Mouse (Mus musculus) urinary bladder, adult 2 months (tissue): ENCODE data around the gene Srcin1. TPM values are rescaled to one million over a fixed set of nuclear protein-coding genes. Genes with fewer than 3 reads are reported as not detected.

ENCODE experiments used
- DNase-seq: peaks from one replicate; pipeline ENCODE4 v3.0.0; 2022; ENCODE audit warnings: low spot score
- polyA plus RNA-seq: library from polyadenylated mRNA; depleted of rRNA; stranded (reverse); fragments of >200 nt; gene quantifications from 2 replicates; pipeline ENCODE4 v1.2.3, GENCODE M21; 2012; rRNA removed

Srcin1 gene
- polyA plus RNA-seq, 1 experiment = 1.4 TPM

DNA sequence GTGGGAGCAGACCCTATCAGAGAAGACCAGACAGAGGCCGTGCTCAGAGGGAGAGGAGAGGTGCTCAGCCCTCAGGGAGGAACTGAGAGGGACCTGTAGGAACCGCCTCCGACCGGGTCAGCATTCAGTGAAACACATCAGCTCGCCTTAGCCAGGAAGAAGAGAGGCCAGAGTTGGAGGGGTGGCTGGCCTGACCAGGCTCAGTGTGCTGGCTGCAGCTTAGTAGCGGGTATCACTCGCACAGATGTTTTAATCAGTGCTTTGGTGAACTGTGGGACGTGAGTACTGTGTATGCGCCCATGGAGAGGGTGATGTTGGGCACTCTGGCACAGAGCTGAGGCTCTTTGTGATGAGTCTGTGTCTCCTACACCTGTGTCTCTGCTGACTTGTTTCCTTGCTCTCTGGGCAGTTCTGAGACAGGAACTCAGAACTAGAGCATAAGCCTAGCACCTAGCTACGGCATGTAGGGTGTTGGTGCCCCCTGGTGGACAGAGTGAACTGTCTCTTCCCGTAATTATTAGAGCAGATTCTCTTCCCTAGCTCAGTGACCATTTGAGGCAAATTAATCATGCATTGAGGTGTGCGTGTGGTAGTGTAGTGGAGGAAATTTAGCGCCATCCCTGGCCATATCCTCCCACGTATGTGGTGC lies 107.2 kb downstream of the Srcin1 start:
- DNase-seq = peak; percentile 59

DNA sequence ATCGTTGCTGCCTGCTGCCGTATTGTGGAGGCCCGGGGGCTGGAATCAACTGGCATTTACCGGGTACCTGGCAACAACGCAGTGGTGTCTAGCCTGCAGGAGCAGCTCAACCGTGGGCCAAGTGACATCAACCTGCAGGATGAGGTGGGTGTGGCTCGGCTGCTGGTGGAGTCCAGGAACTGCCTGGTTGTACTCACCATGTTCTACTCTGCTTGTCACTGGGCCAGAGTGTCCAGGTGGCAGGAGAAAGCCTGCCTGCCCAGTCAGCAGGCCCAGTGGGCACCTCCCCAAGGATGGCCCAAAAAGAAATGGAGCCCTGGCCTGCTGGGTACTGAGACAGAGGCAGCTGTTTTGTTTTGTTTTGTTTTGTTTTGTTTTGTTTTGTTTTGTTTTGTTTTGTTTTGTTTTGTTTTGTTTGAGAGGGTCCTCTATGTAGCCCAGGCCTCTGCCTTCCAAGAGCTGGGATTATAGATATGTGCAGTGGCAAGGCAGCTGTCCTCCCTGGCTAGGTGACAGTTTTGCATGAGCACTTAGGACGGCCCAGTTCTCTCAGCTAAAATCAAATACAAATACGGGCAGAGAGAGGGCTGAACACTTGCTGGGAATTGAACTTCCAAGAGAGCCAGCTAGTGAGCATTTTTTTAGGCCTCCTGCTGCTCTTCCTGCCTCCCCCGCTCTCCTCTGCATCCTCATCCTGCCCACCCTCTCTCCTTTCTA lies 109.4 kb downstream of the Srcin1 start:
- DNase-seq = no peak

- DNase-seq = no peak
These were observed 110.0 kb downstream of the Srcin1 start for GRCm38 (mm10) chr11:97465957-97466356.

GRCm38 (mm10) chr11:97463991-97464390 lies 112.0 kb downstream of the Srcin1 start:
- DNase-seq = no peak

- DNase-seq = no peak
These were observed 112.8 kb downstream of the Srcin1 start for GRCm38 (mm10) chr11:97463166-97463565.

DNA sequence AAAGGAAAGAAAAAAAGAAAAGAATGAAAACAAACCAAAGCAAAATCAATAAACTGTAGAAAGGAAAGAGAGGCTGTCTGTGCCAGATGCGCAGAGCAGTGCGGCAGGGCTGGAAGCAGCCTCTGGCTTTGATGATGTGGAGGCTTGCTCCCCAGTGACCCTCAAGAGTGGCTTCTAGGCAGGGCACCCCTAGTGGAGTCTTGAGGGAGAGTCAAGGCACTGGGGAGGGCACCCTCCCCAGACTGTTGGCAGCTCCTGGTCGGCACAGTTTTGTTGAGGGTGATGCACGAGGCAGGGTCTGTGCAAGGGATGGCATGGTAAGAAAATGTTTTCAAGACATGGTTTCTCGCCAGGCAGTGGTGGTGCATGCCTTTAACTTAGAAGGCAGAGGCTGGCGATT lies 113.4 kb downstream of the Srcin1 start:
- DNase-seq = no peak

GRCm38 (mm10) chr11:97461307-97461820 lies 114.6 kb downstream of the Srcin1 start:
- DNase-seq = no peak

Other genes with a start within 250 kb of the Srcin1 start
- 0.11 and 0.25 TPM in 2 replicates for gene Gpr179, start 224.1 kb downstream of the Srcin1 start, polyA plus RNA-seq
- 9.1 and 9.7 TPM in 2 replicates for gene Socs7, start 213.6 kb downstream of the Srcin1 start, polyA plus RNA-seq
- gene Arhgap23, start 160.7 kb downstream of the Srcin1 start, polyA plus RNA-seq = 26.0 and 33.0 TPM in 2 replicates
- not detected in 2 replicates for gene 4933428G20Rik, start 75.8 kb downstream of the Srcin1 start, polyA plus RNA-seq
- gene Epop, start 53.5 kb upstream of the Srcin1 start, polyA plus RNA-seq = 0.77 and 0.80 TPM in 2 replicates
- gene Mllt6, start 87.2 kb upstream of the Srcin1 start, polyA plus RNA-seq = 30.2 and 37.2 TPM in 2 replicates
- gene Cisd3, start 109.6 kb upstream of the Srcin1 start, polyA plus RNA-seq = 55.7 and 56.2 TPM in 2 replicates
- 41.1 and 46.4 TPM in 2 replicates for gene Pcgf2, start 124.3 kb upstream of the Srcin1 start, polyA plus RNA-seq
- gene Psmb3, start 127.2 kb upstream of the Srcin1 start, polyA plus RNA-seq = 264 and 322 TPM in 2 replicates
- gene Pip4k2b, start 168.5 kb upstream of the Srcin1 start, polyA plus RNA-seq = 17.2 and 19.1 TPM in 2 replicates
- gene Cwc25, start 190.4 kb upstream of the Srcin1 start, polyA plus RNA-seq = 15.3 and 16.6 TPM in 2 replicates
- 0.13 and 0.41 TPM in 2 replicates for gene 1700001P01Rik, start 199.7 kb upstream of the Srcin1 start, polyA plus RNA-seq
- 911 and 1,027 TPM in 2 replicates for gene Rpl23, start 206.3 kb upstream of the Srcin1 start, polyA plus RNA-seq
- 101 and 108 TPM in 2 replicates for gene Lasp1, start 222.8 kb upstream of the Srcin1 start, polyA plus RNA-seq